Mouse (Mus musculus): ENCODE measurements at regions not wholly inside any gene's neighbourhood (a gene's known extent, or its start where the extent isn't known, plus 50 kb on each side); places are given as distances from the start of the nearest gene placed in this dataset.

DNA sequence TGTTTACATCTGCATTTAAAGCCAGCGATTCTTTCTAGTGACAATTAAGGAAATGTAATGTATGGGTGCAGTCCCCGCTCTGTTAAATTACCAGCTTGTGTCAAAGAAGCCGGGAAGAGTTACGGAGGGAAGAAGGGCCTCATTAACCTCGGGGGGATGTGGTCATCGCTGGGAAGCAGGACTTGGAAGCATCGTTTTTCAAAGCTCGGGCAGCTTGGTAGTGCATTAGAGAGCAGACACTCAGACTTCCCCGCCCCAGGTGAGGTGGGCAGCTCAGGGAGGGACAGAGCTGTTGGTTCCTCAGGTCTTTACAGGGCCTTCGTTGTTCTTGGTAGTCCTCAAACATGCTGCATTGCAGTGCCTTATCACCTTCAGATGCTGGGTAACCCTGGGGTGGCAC, 236.1 kb upstream of the Zfp64 start:
- DNase-seq (ENCODE audit: low spot score), result peak; percentile 40
- no peaks in the 10 kb centered on the region for H3K9me3 ChIP-seq (replicated peaks)
- no peaks in the 10 kb centered on the region for H3K36me3 ChIP-seq
- H3K4me3 ChIP-seq, result no peak overlapping the region
- H3K27me3 ChIP-seq (ENCODE audit: low read depth, poor library complexity, severe bottlenecking), result no peaks in the 10 kb centered on the region
- H3K4me1 ChIP-seq, result peaks cover 18% of the 10 kb centered on the region
- 13% methylated on average over 10 of the region's 10 CpGs for WGBS
- H3K27ac ChIP-seq, result peak overlapping the region; percentile 62

DNA sequence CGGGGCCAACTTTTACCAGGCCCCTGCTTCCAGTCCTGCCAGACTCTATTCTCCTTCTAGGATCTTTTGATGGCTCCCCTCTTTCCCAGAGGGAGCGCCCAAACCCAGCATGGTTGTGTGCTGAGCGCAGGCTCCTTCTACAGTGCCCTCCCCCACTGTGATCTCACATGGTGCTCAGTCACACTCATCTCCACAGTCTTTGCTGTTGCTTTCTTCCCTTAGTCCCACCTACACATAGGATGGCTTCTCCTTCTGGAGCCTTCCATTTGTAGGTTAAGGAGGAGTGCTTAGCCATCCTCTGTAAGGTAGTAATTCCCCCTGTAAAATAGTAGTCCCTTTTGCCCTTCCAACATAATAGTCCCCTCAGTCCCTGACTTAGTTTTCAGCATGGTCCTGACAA, 222.2 kb upstream of the Zfp64 start:
- DNase-seq (ENCODE audit: low spot score), result no peak
- no peaks in the 10 kb centered on the region for H3K27me3 ChIP-seq (ENCODE audit: low read depth, poor library complexity, severe bottlenecking)
- no peak overlapping the region for H3K27ac ChIP-seq
- no peaks in the 10 kb centered on the region for H3K9me3 ChIP-seq (replicated peaks)
- no peaks in the 10 kb centered on the region for H3K36me3 ChIP-seq
- peaks cover 31% of the 10 kb centered on the region for H3K4me1 ChIP-seq
- H3K4me3 ChIP-seq, result no peak overlapping the region
- 86% methylated on average over 3 of the region's 3 CpGs for WGBS

DNA sequence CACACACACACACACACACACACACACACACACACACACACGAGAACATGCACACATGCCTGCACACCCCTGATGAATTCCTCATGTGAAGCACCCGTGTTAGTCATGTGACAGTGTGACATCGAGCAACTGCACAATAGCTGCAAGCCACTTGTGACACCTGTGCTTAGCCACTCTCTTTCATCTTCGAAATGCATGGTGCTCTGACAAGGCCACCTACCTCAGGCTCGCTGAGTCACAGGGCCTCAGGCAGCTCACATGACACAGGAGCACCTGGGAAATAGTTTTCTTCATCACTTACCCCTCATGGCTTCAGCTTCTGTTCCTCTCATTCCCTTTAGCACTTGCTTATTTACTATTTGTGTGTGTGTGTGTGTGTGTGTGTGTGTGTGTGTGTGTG, 213.4 kb upstream of the Zfp64 start:
- Histone ChIP-seq H3K4me1 (peaks cover 7% of the 10 kb centered on the region; the same call in 1 of the 2 replicates), H3K9me3 (replicated peaks) (no peaks in the 10 kb centered on the region), H3K27me3 (ENCODE audit: low read depth, poor library complexity, severe bottlenecking) (no peaks in the 10 kb centered on the region), H3K27ac (no peak overlapping the region), H3K4me3 (no peak overlapping the region), H3K36me3 (no peaks in the 10 kb centered on the region)
- DNase-seq (ENCODE audit: low spot score), result no peak
- 76% methylated on average over 5 of the region's 5 CpGs for WGBS

DNA sequence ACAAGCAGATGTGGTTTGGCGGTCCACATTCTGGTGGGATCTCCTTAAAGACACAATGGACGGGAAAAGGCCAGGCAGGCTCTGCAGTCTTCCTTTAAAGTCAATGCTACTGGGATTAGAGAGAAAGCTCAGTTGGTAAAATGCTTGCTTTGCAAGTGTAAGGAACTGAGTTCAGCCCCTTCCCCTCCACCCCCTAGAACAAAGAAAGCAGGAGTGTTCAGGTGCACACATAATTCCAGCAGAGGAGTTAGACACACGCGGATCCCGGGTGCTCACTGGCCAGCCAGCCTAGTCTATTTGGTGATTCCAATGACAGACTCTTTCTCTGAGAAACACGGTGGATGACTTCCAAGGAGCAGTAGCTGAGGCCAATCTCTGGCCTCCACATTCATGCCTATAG, 213.0 kb upstream of the Zfp64 start:
- H3K27me3 ChIP-seq (ENCODE audit: low read depth, poor library complexity, severe bottlenecking), result no peaks in the 10 kb centered on the region
- H3K36me3 ChIP-seq, result no peaks in the 10 kb centered on the region
- no peaks in the 10 kb centered on the region for H3K9me3 ChIP-seq (replicated peaks)
- 91% methylated on average over 6 of the region's 6 CpGs for WGBS
- no peak for DNase-seq (ENCODE audit: low spot score)
- peaks cover 7% of the 10 kb centered on the region; the same call in 1 of the 2 replicates for H3K4me1 ChIP-seq
- no peak overlapping the region for H3K27ac ChIP-seq
- H3K4me3 ChIP-seq, result no peak overlapping the region

DNA sequence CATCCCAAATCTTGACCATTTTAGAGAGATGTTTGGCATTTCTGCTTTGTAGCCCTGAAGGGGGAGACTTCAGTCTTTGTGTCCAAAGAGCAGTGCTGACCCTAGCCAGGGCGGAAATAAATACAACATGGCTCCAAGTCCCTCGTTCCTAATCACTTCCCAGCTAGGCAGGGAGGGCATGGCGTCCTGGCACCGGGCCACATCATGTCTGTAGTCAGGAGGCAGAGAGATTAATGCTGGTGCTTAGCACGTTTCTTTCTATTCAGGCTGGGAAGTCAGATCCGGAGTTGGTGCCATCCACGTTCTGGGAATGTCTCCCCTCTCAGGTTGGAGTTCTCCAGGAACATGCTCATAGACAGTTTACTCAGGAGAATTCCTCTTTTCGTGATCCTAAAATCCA, 206.3 kb upstream of the Zfp64 start:
- no peaks in the 10 kb centered on the region for H3K9me3 ChIP-seq (replicated peaks)
- no peak for DNase-seq (ENCODE audit: low spot score)
- H3K27me3 ChIP-seq (ENCODE audit: low read depth, poor library complexity, severe bottlenecking), result no peaks in the 10 kb centered on the region
- H3K36me3 ChIP-seq, result no peaks in the 10 kb centered on the region
- no peak overlapping the region for H3K27ac ChIP-seq
- peaks cover 31% of the 10 kb centered on the region for H3K4me1 ChIP-seq
- no peak overlapping the region for H3K4me3 ChIP-seq
- WGBS, result 86% methylated on average over 8 of the region's 8 CpGs

DNA sequence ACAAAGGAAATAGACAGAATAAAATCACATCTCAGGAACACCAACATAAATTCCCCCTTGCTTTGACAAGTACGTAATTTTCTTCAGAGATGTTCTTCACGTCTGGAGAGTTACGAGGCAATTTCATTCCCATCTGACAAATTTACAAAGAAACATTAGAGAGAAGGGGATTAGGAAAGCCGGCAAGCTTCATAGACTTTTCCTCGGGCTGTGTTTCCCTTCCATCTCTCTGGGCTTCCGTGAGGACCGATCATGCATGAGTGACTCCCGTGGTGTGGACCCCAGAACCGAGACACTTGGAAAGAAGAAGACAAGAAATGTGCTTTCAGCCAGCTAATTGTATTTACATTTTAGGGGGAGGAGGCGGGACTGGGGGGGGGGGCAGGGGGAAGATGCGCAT, 203.4 kb upstream of the Zfp64 start:
- Histone ChIP-seq H3K4me1 (peaks cover 44% of the 10 kb centered on the region), H3K9me3 (replicated peaks) (no peaks in the 10 kb centered on the region), H3K27ac (no peak overlapping the region), H3K4me3 (no peak overlapping the region), H3K36me3 (no peaks in the 10 kb centered on the region), H3K27me3 (ENCODE audit: low read depth, poor library complexity, severe bottlenecking) (no peaks in the 10 kb centered on the region)
- 57% methylated on average over 11 of the region's 11 CpGs for WGBS
- no peak for DNase-seq (ENCODE audit: low spot score)

DNA sequence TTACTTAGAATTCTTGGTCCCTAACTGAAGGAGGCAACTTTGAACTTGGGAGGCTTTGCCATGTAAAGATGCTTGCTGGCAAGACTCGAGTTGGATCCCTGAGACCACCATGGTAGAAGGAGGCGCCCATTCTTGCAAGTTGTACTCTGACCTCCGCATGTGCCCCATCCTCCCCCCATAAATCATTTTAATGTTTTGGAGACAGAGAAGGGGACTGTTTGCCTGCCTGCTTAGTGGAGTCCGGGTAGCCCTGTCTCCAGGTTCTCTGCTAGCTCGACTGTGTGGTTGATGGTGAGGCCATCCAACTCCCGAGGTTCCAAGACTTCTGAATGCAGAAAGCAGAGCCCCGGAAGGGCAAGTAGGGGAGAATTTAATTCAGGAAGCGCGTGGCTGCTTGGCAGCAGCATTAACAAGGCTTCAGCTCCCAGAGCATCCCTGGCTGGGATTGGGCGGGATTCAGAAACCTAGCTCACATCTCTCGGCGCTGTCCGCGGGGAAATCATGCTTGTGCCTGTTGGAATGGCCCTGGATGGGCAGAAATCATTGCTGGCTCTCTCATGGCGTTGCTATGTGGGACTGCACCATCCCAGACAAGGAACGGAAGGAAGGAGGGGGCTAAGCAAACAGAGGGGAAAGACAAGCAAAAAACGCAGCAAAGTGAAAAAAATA, 202.8 kb upstream of the Zfp64 start:
- H3K27ac ChIP-seq, result peak overlapping the region; percentile 73
- H3K4me3 ChIP-seq, result peak overlapping the region; percentile 13; the same call in 1 of the 2 replicates
- no peaks in the 10 kb centered on the region for H3K36me3 ChIP-seq
- peak; percentile 54 for DNase-seq (ENCODE audit: low spot score)
- no peaks in the 10 kb centered on the region for H3K9me3 ChIP-seq (replicated peaks)
- H3K4me1 ChIP-seq, result peaks cover 44% of the 10 kb centered on the region
- 42% methylated on average over 17 of the region's 17 CpGs for WGBS
- H3K27me3 ChIP-seq (ENCODE audit: low read depth, poor library complexity, severe bottlenecking), result no peaks in the 10 kb centered on the region

DNA sequence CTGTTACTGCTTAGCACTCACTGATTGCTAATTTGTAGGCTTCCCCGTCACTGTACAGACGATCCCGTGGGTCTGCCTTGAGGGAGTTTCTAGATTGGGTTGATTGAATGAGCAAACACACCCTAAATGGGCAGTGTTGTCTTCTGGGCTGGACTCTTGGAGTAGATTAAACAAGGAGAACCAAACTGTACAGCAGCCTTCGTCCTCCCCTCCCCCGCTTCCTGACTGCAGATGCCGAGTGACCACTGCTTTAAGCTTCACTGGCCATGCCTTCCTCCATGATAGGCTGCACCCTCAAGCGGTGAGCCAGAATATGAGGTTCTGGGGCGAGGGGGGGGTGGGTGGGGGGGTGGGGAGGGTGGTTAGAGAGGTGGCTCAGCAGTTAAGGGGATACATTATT, 201.5 kb upstream of the Zfp64 start:
- H3K4me3 ChIP-seq, result no peak overlapping the region
- no peaks in the 10 kb centered on the region for H3K9me3 ChIP-seq (replicated peaks)
- no peaks in the 10 kb centered on the region for H3K27me3 ChIP-seq (ENCODE audit: low read depth, poor library complexity, severe bottlenecking)
- 66% methylated on average over 8 of the region's 8 CpGs for WGBS
- no peaks in the 10 kb centered on the region for H3K36me3 ChIP-seq
- peaks cover 44% of the 10 kb centered on the region for H3K4me1 ChIP-seq
- DNase-seq (ENCODE audit: low spot score), result no peak
- H3K27ac ChIP-seq, result peak overlapping the region; percentile 72

DNA sequence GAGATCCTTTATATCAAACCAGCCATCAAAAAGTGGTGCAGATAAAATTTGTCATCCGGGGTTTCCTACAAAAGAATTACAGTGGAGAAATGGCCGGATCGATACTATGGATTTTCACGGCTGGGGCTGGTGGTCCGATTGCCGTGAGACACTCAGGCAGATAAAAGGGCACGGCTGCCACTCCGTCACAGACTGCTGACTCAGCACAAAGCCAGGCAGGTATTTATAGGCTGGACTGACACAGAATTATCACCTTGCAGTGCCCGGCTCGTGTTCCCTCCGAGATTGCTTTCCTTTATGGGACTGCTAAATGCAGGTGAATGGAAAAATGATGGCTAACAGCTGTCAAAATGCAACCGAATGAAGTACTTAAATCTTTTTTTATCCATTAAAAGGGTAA, 199.5 kb upstream of the Zfp64 start:
- 82% methylated on average over 12 of the region's 12 CpGs for WGBS

DNA sequence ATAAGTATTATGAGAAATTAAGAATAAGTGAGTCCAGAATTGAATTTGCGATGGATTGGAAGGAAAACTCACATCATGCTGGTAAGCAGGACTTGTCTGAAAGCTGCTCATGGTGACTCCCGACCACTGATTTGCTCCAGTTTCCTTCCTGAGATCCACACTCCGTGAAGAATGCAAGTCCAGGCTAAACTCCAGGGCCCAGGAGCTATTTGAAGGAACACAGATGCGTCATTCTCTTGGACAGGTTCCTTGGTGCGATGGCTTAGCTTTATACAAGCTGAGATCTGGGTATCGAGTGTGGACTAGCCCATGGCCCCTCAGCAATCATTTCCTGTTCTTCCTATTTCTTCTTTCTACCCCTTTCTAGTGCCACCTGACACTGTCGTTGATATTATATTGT, 192.3 kb upstream of the Zfp64 start:
- Histone ChIP-seq H3K4me1 (peaks cover 4% of the 10 kb centered on the region; the same call in 1 of the 2 replicates), H3K9me3 (replicated peaks) (no peaks in the 10 kb centered on the region), H3K4me3 (no peak overlapping the region), H3K36me3 (no peaks in the 10 kb centered on the region), H3K27me3 (ENCODE audit: low read depth, poor library complexity, severe bottlenecking) (no peaks in the 10 kb centered on the region), H3K27ac (no peak overlapping the region)
- no peak for DNase-seq (ENCODE audit: low spot score)
- WGBS, result 88% methylated on average over 7 of the region's 7 CpGs

More for the DNA sequence above, 199.5 kb upstream of the Zfp64 start:
- Histone ChIP-seq H3K36me3 (no peaks in the 10 kb centered on the region), H3K4me3 (no peak overlapping the region), H3K27ac (no peak overlapping the region), H3K27me3 (ENCODE audit: low read depth, poor library complexity, severe bottlenecking) (no peaks in the 10 kb centered on the region), H3K4me1 (peaks cover 48% of the 10 kb centered on the region), H3K9me3 (replicated peaks) (no peaks in the 10 kb centered on the region)
- DNase-seq (ENCODE audit: low spot score), result no peak

DNA sequence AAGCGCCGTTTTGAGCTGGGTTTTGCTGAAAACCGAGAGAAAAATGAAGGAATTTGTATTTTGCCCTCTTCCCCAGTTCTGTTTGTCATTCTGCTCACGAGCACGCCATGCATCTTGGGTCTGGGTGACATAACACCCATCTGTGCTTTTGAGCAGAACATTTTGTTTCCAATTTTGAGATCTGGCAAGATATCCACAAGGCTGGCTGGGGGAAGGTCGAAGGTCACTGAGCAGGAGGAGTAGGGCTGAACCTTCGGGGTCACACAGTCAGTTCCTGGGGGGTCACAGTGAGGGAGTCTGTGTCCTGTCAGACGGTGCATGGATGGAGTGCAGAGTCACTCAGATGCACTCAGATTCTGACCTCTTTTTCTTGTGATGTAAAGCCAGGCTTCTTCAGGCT, 186.8 kb upstream of the Zfp64 start:
- no peaks in the 10 kb centered on the region for H3K27me3 ChIP-seq (ENCODE audit: low read depth, poor library complexity, severe bottlenecking)
- no peaks in the 10 kb centered on the region for H3K9me3 ChIP-seq (replicated peaks)
- no peaks in the 10 kb centered on the region for H3K36me3 ChIP-seq
- DNase-seq (ENCODE audit: low spot score), result no peak
- no peak overlapping the region for H3K4me3 ChIP-seq
- peaks cover 12% of the 10 kb centered on the region for H3K4me1 ChIP-seq
- WGBS, result 59% methylated on average over 8 of the region's 8 CpGs
- no peak overlapping the region for H3K27ac ChIP-seq

DNA sequence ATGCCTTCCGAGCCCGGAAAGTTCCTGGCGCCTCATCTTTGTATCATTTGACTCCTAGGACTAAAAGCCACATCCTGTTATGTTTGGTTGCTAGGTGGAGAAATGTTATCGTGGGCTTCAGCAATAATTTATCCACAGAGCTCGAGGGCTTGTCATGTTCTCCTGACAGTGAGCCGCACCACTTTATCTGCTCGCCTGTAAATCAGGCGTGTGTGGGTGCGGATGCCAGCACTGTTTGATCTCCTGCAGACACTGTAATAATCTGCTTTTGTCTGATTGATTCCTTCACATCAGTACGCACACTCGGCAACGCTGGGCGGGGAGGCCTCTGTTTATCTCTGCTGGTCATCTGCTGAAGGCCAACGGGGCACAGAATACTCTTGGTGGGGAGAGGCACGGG, 178.5 kb upstream of the Zfp64 start:
- H3K36me3 ChIP-seq, result no peaks in the 10 kb centered on the region
- DNase-seq (ENCODE audit: low spot score), result no peak
- H3K4me1 ChIP-seq, result peaks cover 20% of the 10 kb centered on the region
- H3K27ac ChIP-seq, result no peak overlapping the region
- H3K27me3 ChIP-seq (ENCODE audit: low read depth, poor library complexity, severe bottlenecking), result no peaks in the 10 kb centered on the region; the same call in 1 of the 2 replicates
- no peaks in the 10 kb centered on the region for H3K9me3 ChIP-seq (replicated peaks)
- WGBS, result 48% methylated on average over 15 of the region's 15 CpGs
- no peak overlapping the region for H3K4me3 ChIP-seq

DNA sequence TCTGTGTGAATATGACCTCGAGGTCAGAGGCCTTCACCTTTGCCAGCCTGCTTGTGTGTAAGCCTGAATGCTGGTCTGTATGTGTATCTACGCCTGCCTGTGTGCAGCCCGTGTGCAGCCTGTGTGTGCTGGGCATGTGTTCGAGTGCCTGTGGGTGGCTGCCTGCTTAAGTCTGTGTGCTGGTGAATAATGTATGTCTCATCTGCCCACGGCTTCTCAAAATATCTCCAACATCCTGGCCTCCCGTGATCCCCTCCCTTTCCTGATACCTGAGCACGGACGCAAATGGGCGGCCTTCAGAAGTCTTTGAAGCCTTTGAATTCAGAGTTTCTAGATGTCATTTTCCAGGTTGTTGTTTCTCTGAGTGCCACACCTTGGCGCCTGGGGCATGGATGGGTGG, 170.1 kb upstream of the Zfp64 start:
- 88% methylated on average over 10 of the region's 10 CpGs for WGBS
- no peaks in the 10 kb centered on the region for H3K9me3 ChIP-seq (replicated peaks)
- no peak overlapping the region for H3K4me3 ChIP-seq
- no peak overlapping the region for H3K27ac ChIP-seq
- DNase-seq (ENCODE audit: low spot score), result no peak
- H3K36me3 ChIP-seq, result no peaks in the 10 kb centered on the region
- H3K27me3 ChIP-seq (ENCODE audit: low read depth, poor library complexity, severe bottlenecking), result no peaks in the 10 kb centered on the region
- H3K4me1 ChIP-seq, result peaks cover 4% of the 10 kb centered on the region; the same call in 1 of the 2 replicates

DNA sequence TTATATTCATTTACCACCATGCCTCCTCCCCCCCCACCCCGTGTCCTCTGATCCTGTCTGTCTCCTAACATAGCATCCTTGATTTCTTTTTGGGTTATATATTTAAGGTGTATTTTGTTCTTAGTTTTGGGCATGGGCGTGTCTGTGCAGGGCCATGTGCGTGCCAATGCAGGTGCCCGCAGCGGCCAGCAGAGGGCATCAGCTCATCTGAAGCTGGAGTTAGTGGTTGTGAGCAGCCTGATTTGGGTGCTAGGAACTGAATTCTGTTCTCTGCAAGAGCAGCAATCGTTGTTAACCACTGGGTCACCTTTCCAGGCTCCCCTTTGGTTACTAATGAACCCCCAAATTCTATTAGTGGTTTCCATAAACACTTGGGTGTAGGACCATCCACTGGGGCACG, 167.5 kb upstream of the Zfp64 start:
- H3K27me3 ChIP-seq (ENCODE audit: low read depth, poor library complexity, severe bottlenecking), result no peaks in the 10 kb centered on the region
- H3K27ac ChIP-seq, result no peak overlapping the region
- no peaks in the 10 kb centered on the region for H3K36me3 ChIP-seq
- H3K9me3 ChIP-seq (replicated peaks), result no peaks in the 10 kb centered on the region
- 90% methylated on average over 7 of the region's 7 CpGs for WGBS
- H3K4me3 ChIP-seq, result no peak overlapping the region
- DNase-seq (ENCODE audit: low spot score), result no peak
- peaks cover 4% of the 10 kb centered on the region; the same call in 1 of the 2 replicates for H3K4me1 ChIP-seq

Data from limb, embryonic 10.5 days (tissue).